Mouse (Mus musculus) mouse trophoblast stem cell (cell line): ENCODE measurements around the gene Anapc15.
"Not testable (repeated sequence)": the region's sequence is repeated elsewhere in the genome, so short reads cannot be mapped to it uniquely, and the experiment has no call there.

ENCODE experiments used
- in situ Hi-C, 2 experiments: fragments of 300-500 bp; cut with MseI, MboI; formaldehyde crosslinking; loops; 2 replicates in 1 of 2; 3 replicates in 1 of 2; pipeline ENCODE4 v1.15.1; 2025

Gene Anapc15

GRCm38 (mm10) chr7:101896104-101897066, 32.9 kb downstream of the Anapc15 start:
- in situ Hi-C loops, result no loop called here

GRCm38 (mm10) chr7:101900331-101901097, 37.0 kb downstream of the Anapc15 start:
- in situ Hi-C loops, result no loop called here

GRCm38 (mm10) chr7:101901969-101902368, 38.5 kb downstream of the Anapc15 start:
- in situ Hi-C loops, result no loop called here

GRCm38 (mm10) chr7:101902846-101903245, 39.3 kb downstream of the Anapc15 start:
- in situ Hi-C loops, result no loop called here

- in situ Hi-C loops, result no loop called here
Measured at GRCm38 (mm10) chr7:101905561-101906286, 42.2 kb downstream of the Anapc15 start, which contains the start of gene Lamtor1. Lamtor1 (plus strand) TSS chr7:101905904.

GRCm38 (mm10) chr7:101906287-101906681, 42.8 kb downstream of the Anapc15 start, which contains the start of gene Tomt:
Tomt (minus strand) TSS chr7:101906359.
- in situ Hi-C loops, result no loop called here

- in situ Hi-C loops, result no loop called here
Measured at GRCm38 (mm10) chr7:101906696-101907095, 43.2 kb downstream of the Anapc15 start.

GRCm38 (mm10) chr7:101908367-101908766, 44.9 kb downstream of the Anapc15 start:
- in situ Hi-C loops, result no loop called here

GRCm38 (mm10) chr7:101910138-101910537, 46.6 kb downstream of the Anapc15 start:
- in situ Hi-C loops, result no loop called here

GRCm38 (mm10) chr7:101911982-101912381, 48.5 kb downstream of the Anapc15 start:
- in situ Hi-C loops, result no loop called here

GRCm38 (mm10) chr7:101918071-101918470, 54.6 kb downstream of the Anapc15 start:
- in situ Hi-C loops, result no loop called here

GRCm38 (mm10) chr7:101925892-101926291, 62.4 kb downstream of the Anapc15 start:
- in situ Hi-C loops, result not testable (repeated sequence)

GRCm38 (mm10) chr7:101928093-101928492, 64.6 kb downstream of the Anapc15 start:
- in situ Hi-C loops, result no loop called here

GRCm38 (mm10) chr7:101932551-101932950, 69.0 kb downstream of the Anapc15 start:
- in situ Hi-C loops, result no loop called here

- in situ Hi-C loops, result no loop called here
Measured at GRCm38 (mm10) chr7:101933300-101933699, 69.8 kb downstream of the Anapc15 start.

- in situ Hi-C loops, result no loop called here
Measured at GRCm38 (mm10) chr7:101933751-101934240, 70.3 kb downstream of the Anapc15 start, which contains the start of the genes Lrrc51 and Numa1. Lrrc51 (minus strand) TSS chr7:101933895. Numa1 (plus strand) TSS chr7:101934111.

GRCm38 (mm10) chr7:101935957-101936356, 72.4 kb downstream of the Anapc15 start:
- in situ Hi-C loops, result no loop called here

- in situ Hi-C loops, result no loop called here
Measured at GRCm38 (mm10) chr7:101936996-101937395, 73.5 kb downstream of the Anapc15 start.

- in situ Hi-C loops, result no loop called here
Measured at GRCm38 (mm10) chr7:101937569-101937968, 74.1 kb downstream of the Anapc15 start.

- in situ Hi-C loops, result no loop called here
Measured at GRCm38 (mm10) chr7:101938348-101938747, 74.8 kb downstream of the Anapc15 start.

GRCm38 (mm10) chr7:101939758-101940157, 76.2 kb downstream of the Anapc15 start:
- in situ Hi-C loops, result no loop called here
